Mouse (Mus musculus) ES-E14 (cell line): ENCODE data around the gene Hrg.

Experiments used
- CHD2 ChIP-seq: IDR thresholded peaks from 2 replicates; pipeline ENCODE4 v1.6.1; 2014; ENCODE audit warnings: mild to moderate bottlenecking, low read depth, low read length, inconsistent platforms
- ZNF384 ChIP-seq: IDR thresholded peaks from 2 replicates; pipeline ENCODE4 v1.6.1; 2012; ENCODE audit warnings: low read depth, low read length, inconsistent platforms

- TF ChIP-seq CHD2 = no peak
- no peak for TF ChIP-seq ZNF384
Observed at GRCm38 (mm10) chr16:22961073-22961472, 10.2 kb downstream of the Hrg start.
